Mouse (Mus musculus): ENCODE data around the gene Eya2.
"Not testable (repeated sequence)": the region's sequence is repeated elsewhere in the genome, so short reads cannot be mapped to it uniquely, and the experiment has no call there.

Eya2 gene

GRCm38 (mm10) chr2:165594907-165595675 is at the start of gene Eya2:
Gene Eya2, plus strand, starts transcription at chr2:165595032.
- DNase-seq: peak in 1 of 2 experiments; percentile 20

GRCm38 (mm10) chr2:165545687-165546086 is 49.1 kb upstream of the Eya2 start:
- DNase-seq: no peak

- DNase-seq: no peak
These were observed 48.5 kb upstream of the Eya2 start for GRCm38 (mm10) chr2:165546341-165546740.

- DNase-seq: peak; percentile 84 to 87
These were observed 47.4 kb upstream of the Eya2 start for GRCm38 (mm10) chr2:165547410-165547809.

GRCm38 (mm10) chr2:165548627-165549026 is 46.2 kb upstream of the Eya2 start:
- DNase-seq: no peak

GRCm38 (mm10) chr2:165550410-165550809 is 44.4 kb upstream of the Eya2 start:
- not testable (repeated sequence) for DNase-seq

- no peak for DNase-seq
These were observed 40.8 kb upstream of the Eya2 start for GRCm38 (mm10) chr2:165554066-165554465.

GRCm38 (mm10) chr2:165557278-165557677 is 37.6 kb upstream of the Eya2 start:
- no peak for DNase-seq

GRCm38 (mm10) chr2:165558916-165559315 is 35.9 kb upstream of the Eya2 start:
- no peak for DNase-seq

- no peak for DNase-seq
These were observed 35.2 kb upstream of the Eya2 start for GRCm38 (mm10) chr2:165559506-165560235.

- peak; percentile 50 to 63 for DNase-seq
These were observed 33.0 kb upstream of the Eya2 start for GRCm38 (mm10) chr2:165561861-165562260.

- peak; percentile 78 to 83 for DNase-seq
These were observed 31.4 kb upstream of the Eya2 start for GRCm38 (mm10) chr2:165563298-165564058.

GRCm38 (mm10) chr2:165564101-165564500 is 30.7 kb upstream of the Eya2 start:
- DNase-seq: no peak

GRCm38 (mm10) chr2:165564620-165565019 is 30.2 kb upstream of the Eya2 start:
- DNase-seq: no peak

- DNase-seq: no peak
These were observed 27.9 kb upstream of the Eya2 start for GRCm38 (mm10) chr2:165566898-165567297.

GRCm38 (mm10) chr2:165567820-165568219 is 27.0 kb upstream of the Eya2 start:
- DNase-seq: no peak

GRCm38 (mm10) chr2:165568911-165569310 is 25.9 kb upstream of the Eya2 start:
- DNase-seq: no peak

GRCm38 (mm10) chr2:165571216-165571778 is 23.5 kb upstream of the Eya2 start:
- DNase-seq: no peak

GRCm38 (mm10) chr2:165583044-165583443 is 11.8 kb upstream of the Eya2 start:
- no peak for DNase-seq

GRCm38 (mm10) chr2:165583518-165583917 is 11.3 kb upstream of the Eya2 start:
- peak; percentile 62 to 72 for DNase-seq

- DNase-seq: no peak
These were observed 10.3 kb upstream of the Eya2 start for GRCm38 (mm10) chr2:165584563-165584962.

GRCm38 (mm10) chr2:165590742-165591141 is 4.1 kb upstream of the Eya2 start:
- no peak for DNase-seq

- peak in 1 of 2 experiments; percentile 35 for DNase-seq
These were observed 1.1 kb upstream of the Eya2 start for GRCm38 (mm10) chr2:165593763-165594162.

All from cerebellum, postnatal 10 days (tissue).